Mouse (Mus musculus): ENCODE measurements around the gene Fibp. TPM values are rescaled to one million over a fixed set of nuclear protein-coding genes. Genes with fewer than 3 reads are reported as not detected.

Fibp gene
- polyA plus RNA-seq, 1 experiment from 2014 or later, result 169 TPM

- Histone ChIP-seq H3K4me2 (ENCODE audit: low read length) (no peak overlapping the region), H3K27ac (replicated peaks; ENCODE audit: low read depth, low read length) (no peak overlapping the region), H3K36me3 (ENCODE audit: control insufficient read depth, insufficient read depth, low read length) (peaks cover 24% of the 10 kb centered on the region), H3K4me1 (ENCODE audit: control insufficient read depth, insufficient read depth, low read length) (peaks cover 26% of the 10 kb centered on the region), H3K9me3 (ENCODE audit: control insufficient read depth, low read length) (no peaks in the 10 kb centered on the region), H3K27me3 (ENCODE audit: control insufficient read depth, insufficient read depth, low read length) (no peaks in the 10 kb centered on the region), H3K9ac (replicated peaks; ENCODE audit: low read length) (no peak overlapping the region), H3K4me3 (replicated peaks; ENCODE audit: low read depth, low read length) (no peak overlapping the region)
- DNase-seq (peak; percentile 60), ATAC-seq (ENCODE audit: low FRiP score, low TSS enrichment) (no peak)
- WGBS, result 88% methylated on average over 2 of the region's 2 CpGs
These were observed 32.3 kb upstream of the Fibp start for GRCm38 (mm10) chr19:5428083-5428482.

- no peak for ATAC-seq (ENCODE audit: low FRiP score, low TSS enrichment)
- Histone ChIP-seq H3K9ac (replicated peaks; ENCODE audit: low read length) (0 out of 2 replicates have a peak overlapping the region, but pooled peaks have one; percentile 14), H3K27me3 (ENCODE audit: control insufficient read depth, insufficient read depth, low read length) (no peaks in the 10 kb centered on the region), H3K27ac (replicated peaks; ENCODE audit: low read depth, low read length) (no peak overlapping the region), H3K4me1 (ENCODE audit: control insufficient read depth, insufficient read depth, low read length) (peaks cover 24% of the 10 kb centered on the region), H3K4me3 (replicated peaks; ENCODE audit: low read depth, low read length) (no peak overlapping the region), H3K4me2 (ENCODE audit: low read length) (no peak overlapping the region), H3K9me3 (ENCODE audit: control insufficient read depth, low read length) (no peaks in the 10 kb centered on the region), H3K36me3 (ENCODE audit: control insufficient read depth, insufficient read depth, low read length) (peaks cover 22% of the 10 kb centered on the region)
- 84% methylated on average over 4 of the region's 4 CpGs for whole genome bisulfite sequencing
- no peak for DNase-seq
These were observed 31.2 kb upstream of the Fibp start for GRCm38 (mm10) chr19:5429219-5429618.

- DNase-seq, result no peak
- Histone ChIP-seq H3K9me3 (ENCODE audit: control insufficient read depth, low read length) (no peaks in the 10 kb centered on the region), H3K36me3 (ENCODE audit: control insufficient read depth, insufficient read depth, low read length) (peaks cover 22% of the 10 kb centered on the region), H3K4me2 (ENCODE audit: low read length) (no peak overlapping the region), H3K27ac (replicated peaks; ENCODE audit: low read depth, low read length) (no peak overlapping the region), H3K4me1 (ENCODE audit: control insufficient read depth, insufficient read depth, low read length) (peaks cover 24% of the 10 kb centered on the region), H3K27me3 (ENCODE audit: control insufficient read depth, insufficient read depth, low read length) (no peaks in the 10 kb centered on the region), H3K9ac (replicated peaks; ENCODE audit: low read length) (no peak overlapping the region), H3K4me3 (replicated peaks; ENCODE audit: low read depth, low read length) (no peak overlapping the region)
- WGBS, result 78% methylated on average over 8 of the region's 8 CpGs
- ATAC-seq (ENCODE audit: low FRiP score, low TSS enrichment), result no peak
These were observed 30.6 kb upstream of the Fibp start for GRCm38 (mm10) chr19:5429806-5430205.

GRCm38 (mm10) chr19:5430408-5430807 lies 30.0 kb upstream of the Fibp start:
- no peak overlapping the region for H3K27ac ChIP-seq (replicated peaks; ENCODE audit: low read depth, low read length)
- no peak overlapping the region for H3K4me3 ChIP-seq (replicated peaks; ENCODE audit: low read depth, low read length)
- no peaks in the 10 kb centered on the region for H3K9me3 ChIP-seq (ENCODE audit: control insufficient read depth, low read length)
- H3K4me1 ChIP-seq (ENCODE audit: control insufficient read depth, insufficient read depth, low read length), result peaks cover 24% of the 10 kb centered on the region
- no peaks in the 10 kb centered on the region for H3K27me3 ChIP-seq (ENCODE audit: control insufficient read depth, insufficient read depth, low read length)
- H3K4me2 ChIP-seq (ENCODE audit: low read length), result no peak overlapping the region
- H3K9ac ChIP-seq (replicated peaks; ENCODE audit: low read length), result no peak overlapping the region
- 79% methylated on average over 1 of the region's 1 CpGs for WGBS
- DNase-seq (no peak), ATAC-seq (ENCODE audit: low FRiP score, low TSS enrichment) (no peak)
- peaks cover 22% of the 10 kb centered on the region for H3K36me3 ChIP-seq (ENCODE audit: control insufficient read depth, insufficient read depth, low read length)

- ATAC-seq (ENCODE audit: low FRiP score, low TSS enrichment) (no peak), DNase-seq (no peak)
- Histone ChIP-seq H3K27ac (replicated peaks; ENCODE audit: low read depth, low read length) (no peak overlapping the region), H3K9me3 (ENCODE audit: control insufficient read depth, low read length) (no peaks in the 10 kb centered on the region), H3K4me3 (replicated peaks; ENCODE audit: low read depth, low read length) (no peak overlapping the region), H3K4me2 (ENCODE audit: low read length) (no peak overlapping the region), H3K4me1 (ENCODE audit: control insufficient read depth, insufficient read depth, low read length) (peaks cover 11% of the 10 kb centered on the region; the same call in 1 of the 2 replicates), H3K27me3 (ENCODE audit: control insufficient read depth, insufficient read depth, low read length) (no peaks in the 10 kb centered on the region), H3K9ac (replicated peaks; ENCODE audit: low read length) (no peak overlapping the region), H3K36me3 (ENCODE audit: control insufficient read depth, insufficient read depth, low read length) (peaks cover 12% of the 10 kb centered on the region)
- WGBS, result 80% methylated on average over 4 of the region's 4 CpGs
These were observed 28.4 kb upstream of the Fibp start for GRCm38 (mm10) chr19:5431911-5432464.

GRCm38 (mm10) chr19:5432992-5433852 lies 27.2 kb upstream of the Fibp start:
- H3K27me3 ChIP-seq (ENCODE audit: control insufficient read depth, insufficient read depth, low read length), result no peaks in the 10 kb centered on the region
- ATAC-seq (ENCODE audit: low FRiP score, low TSS enrichment) (no peak), DNase-seq (peak; percentile 53)
- H3K4me3 ChIP-seq (replicated peaks; ENCODE audit: low read depth, low read length), result no peak overlapping the region
- no peaks in the 10 kb centered on the region for H3K9me3 ChIP-seq (ENCODE audit: control insufficient read depth, low read length)
- peaks cover 8% of the 10 kb centered on the region; the same call in 1 of the 2 replicates for H3K4me1 ChIP-seq (ENCODE audit: control insufficient read depth, insufficient read depth, low read length)
- peak overlapping the region; percentile 40; the same call in 1 of the 2 replicates for H3K9ac ChIP-seq (replicated peaks; ENCODE audit: low read length)
- peak overlapping the region; percentile 47 for H3K4me2 ChIP-seq (ENCODE audit: low read length)
- H3K36me3 ChIP-seq (ENCODE audit: control insufficient read depth, insufficient read depth, low read length), result peaks cover 8% of the 10 kb centered on the region
- 12% methylated on average over 16 of the region's 16 CpGs for WGBS
- no peak overlapping the region for H3K27ac ChIP-seq (replicated peaks; ENCODE audit: low read depth, low read length)

GRCm38 (mm10) chr19:5433951-5434350 lies 26.5 kb upstream of the Fibp start:
- Histone ChIP-seq H3K4me1 (ENCODE audit: control insufficient read depth, insufficient read depth, low read length) (peaks cover 8% of the 10 kb centered on the region; the same call in 1 of the 2 replicates), H3K27ac (replicated peaks; ENCODE audit: low read depth, low read length) (no peak overlapping the region), H3K4me3 (replicated peaks; ENCODE audit: low read depth, low read length) (no peak overlapping the region), H3K27me3 (ENCODE audit: control insufficient read depth, insufficient read depth, low read length) (no peaks in the 10 kb centered on the region), H3K4me2 (ENCODE audit: low read length) (peak overlapping the region; percentile 47; the same call in 1 of the 2 replicates), H3K9ac (replicated peaks; ENCODE audit: low read length) (peak overlapping the region; percentile 40; the same call in 1 of the 2 replicates), H3K9me3 (ENCODE audit: control insufficient read depth, low read length) (no peaks in the 10 kb centered on the region), H3K36me3 (ENCODE audit: control insufficient read depth, insufficient read depth, low read length) (peaks cover 6% of the 10 kb centered on the region)
- ATAC-seq (ENCODE audit: low FRiP score, low TSS enrichment) (no peak), DNase-seq (no peak)
- 70% methylated on average over 7 of the region's 7 CpGs for WGBS

GRCm38 (mm10) chr19:5444371-5444908 lies 16.0 kb upstream of the Fibp start:
- no peak for ATAC-seq (ENCODE audit: low FRiP score, low TSS enrichment)
- Histone ChIP-seq H3K4me2 (ENCODE audit: low read length) (no peak overlapping the region), H3K27ac (replicated peaks; ENCODE audit: low read depth, low read length) (no peak overlapping the region), H3K4me1 (ENCODE audit: control insufficient read depth, insufficient read depth, low read length) (peaks cover 15% of the 10 kb centered on the region), H3K9ac (replicated peaks; ENCODE audit: low read length) (no peak overlapping the region), H3K9me3 (ENCODE audit: control insufficient read depth, low read length) (peaks cover 4% of the 10 kb centered on the region; the same call in 1 of the 2 replicates), H3K27me3 (ENCODE audit: control insufficient read depth, insufficient read depth, low read length) (peaks cover 42% of the 10 kb centered on the region), H3K36me3 (ENCODE audit: control insufficient read depth, insufficient read depth, low read length) (no peaks in the 10 kb centered on the region), H3K4me3 (replicated peaks; ENCODE audit: low read depth, low read length) (no peak overlapping the region)
- no peak for DNase-seq
- 72% methylated on average over 9 of the region's 9 CpGs for WGBS
